Mouse (Mus musculus): ENCODE measurements at regions not wholly inside any gene's neighbourhood (a gene's known extent, or its start where the extent isn't known, plus 50 kb on each side); places are given as distances from the start of the nearest gene placed in this dataset.

DNA sequence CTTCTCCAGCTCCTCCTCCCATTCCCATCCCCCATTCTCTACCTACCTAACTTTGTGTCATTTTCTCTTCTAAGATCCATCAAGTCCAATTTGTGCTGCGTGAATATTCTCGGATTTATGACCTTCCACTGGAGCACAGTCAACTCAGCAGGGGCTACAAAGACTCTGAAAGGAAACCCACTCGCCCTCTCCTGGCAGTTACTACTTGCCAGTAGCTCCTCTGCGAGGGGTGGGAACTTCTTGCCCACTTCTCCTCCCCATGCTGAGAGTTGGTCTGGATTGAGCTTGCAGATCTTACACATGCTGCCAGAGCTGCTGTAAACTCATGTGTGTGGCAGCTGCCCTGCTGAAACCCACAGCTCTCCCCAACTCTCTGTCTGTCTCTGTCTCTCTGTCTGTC, 57.1 kb upstream of the Rad23b start:
- Histone ChIP-seq H3K27me3 (replicated peaks) (peaks cover 10% of the 10 kb centered on the region), H3K9me3 (no peaks in the 10 kb centered on the region), H3K4me3 (replicated peaks) (no peak overlapping the region), H3K4me1 (peaks cover 14% of the 10 kb centered on the region), H3K36me3 (replicated peaks; ENCODE audit: low read length) (no peaks in the 10 kb centered on the region)
- no peak for TF ChIP-seq FLI1 (IDR thresholded peaks at IDR 0.05; ENCODE audit: low read length)
- no peak for TF ChIP-seq GATA1 (IDR thresholded peaks at IDR 0.05; ENCODE audit: borderline replicate concordance, low read length)

DNA sequence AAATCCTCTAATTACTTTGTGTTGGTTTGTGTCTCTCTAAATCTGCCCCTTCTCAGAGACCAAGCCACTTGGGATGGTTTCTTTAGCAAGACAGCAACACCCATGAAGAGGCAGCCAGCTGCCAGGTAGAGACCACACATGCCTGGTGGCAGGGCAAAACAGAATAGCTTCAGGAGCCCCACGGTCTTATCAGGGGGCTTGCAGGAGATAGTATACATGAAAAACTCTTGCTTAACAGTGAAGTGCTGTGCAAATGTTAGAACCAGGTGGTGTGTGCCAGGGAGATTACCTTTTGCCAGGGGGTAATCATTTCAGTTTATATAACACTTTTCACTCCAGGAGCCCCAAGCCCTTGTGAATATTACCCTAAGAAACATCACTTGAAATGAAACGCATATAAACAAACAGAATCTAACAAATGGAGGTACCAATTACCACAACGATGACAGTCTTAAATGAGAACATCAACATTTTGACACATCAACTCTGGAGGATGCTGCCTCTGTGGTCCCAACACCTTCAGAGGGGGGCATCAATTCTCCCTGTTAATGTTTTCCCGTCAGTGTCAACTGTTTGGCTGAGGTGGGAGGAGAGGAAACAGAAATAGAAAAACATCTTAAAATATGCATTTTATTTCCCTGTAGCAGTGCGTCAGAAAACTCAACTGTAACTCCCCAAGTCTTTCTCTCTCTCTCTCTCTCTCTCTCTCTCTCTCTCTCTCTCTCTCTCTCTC, 56.3 kb upstream of the Rad23b start:
- TF ChIP-seq FLI1 (IDR thresholded peaks at IDR 0.05; ENCODE audit: low read length), result no peak
- no peak for TF ChIP-seq GATA1 (IDR thresholded peaks at IDR 0.05; ENCODE audit: borderline replicate concordance, low read length)
- Histone ChIP-seq H3K4me1 (peaks cover 11% of the 10 kb centered on the region), H3K9me3 (no peaks in the 10 kb centered on the region), H3K27me3 (replicated peaks) (peaks cover 10% of the 10 kb centered on the region), H3K36me3 (replicated peaks; ENCODE audit: low read length) (no peaks in the 10 kb centered on the region), H3K4me3 (replicated peaks) (no peak overlapping the region)

DNA sequence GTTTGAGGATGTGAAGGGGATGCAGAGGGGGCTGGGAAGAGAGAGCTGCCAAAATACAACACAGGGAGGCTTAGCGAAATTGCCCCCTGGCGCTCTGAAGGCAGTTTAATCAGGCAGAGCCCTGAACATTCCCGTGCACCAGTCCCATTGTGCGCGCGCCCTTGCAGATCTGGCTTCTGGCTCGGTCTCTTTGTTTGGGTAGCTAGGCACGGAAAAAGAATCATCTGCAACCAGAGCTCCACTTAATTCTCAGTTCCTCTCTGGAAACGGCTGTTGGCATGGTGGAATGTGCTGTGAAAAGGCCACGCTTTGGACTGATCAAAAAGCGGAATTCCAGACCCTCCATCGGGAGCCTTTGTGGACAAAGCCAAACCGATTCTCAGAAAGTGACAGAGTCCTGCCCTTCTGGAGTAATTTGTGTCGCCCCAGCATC, 55.6 kb upstream of the Rad23b start:
- Histone ChIP-seq H3K36me3 (replicated peaks; ENCODE audit: low read length) (no peaks in the 10 kb centered on the region), H3K4me3 (replicated peaks) (peak overlapping the region; percentile 10), H3K9me3 (no peaks in the 10 kb centered on the region), H3K4me1 (peaks cover 8% of the 10 kb centered on the region; the same call in 1 of the 2 replicates), H3K27me3 (replicated peaks) (peaks cover 10% of the 10 kb centered on the region)
- no peak for TF ChIP-seq GATA1 (IDR thresholded peaks at IDR 0.05; ENCODE audit: borderline replicate concordance, low read length)
- TF ChIP-seq FLI1 (IDR thresholded peaks at IDR 0.05; ENCODE audit: low read length), result no peak

DNA sequence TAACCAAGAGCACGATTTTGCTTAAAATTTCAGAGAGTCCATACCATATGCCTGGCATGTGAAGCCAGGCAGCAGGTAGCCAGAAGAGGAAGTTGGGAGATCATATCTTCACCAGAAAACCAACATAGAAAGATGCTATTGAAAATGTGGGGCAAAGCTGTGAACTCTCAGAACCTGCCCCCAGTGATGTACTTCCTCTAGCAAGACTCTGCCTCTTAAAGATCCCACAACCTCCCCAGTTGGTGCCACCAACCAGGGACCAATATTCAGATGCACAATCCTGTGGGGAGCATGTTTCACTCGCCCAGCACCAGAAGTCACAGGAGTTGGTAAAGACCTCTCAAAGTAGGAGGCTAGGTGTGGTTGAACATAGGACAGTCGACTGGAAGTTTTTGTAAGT, 52.0 kb upstream of the Rad23b start:
- H3K27me3 ChIP-seq (replicated peaks), result peaks cover 8% of the 10 kb centered on the region
- H3K4me1 ChIP-seq, result peaks cover 4% of the 10 kb centered on the region; the same call in 1 of the 2 replicates
- TF ChIP-seq FLI1 (IDR thresholded peaks at IDR 0.05; ENCODE audit: low read length) (no peak), GATA1 (IDR thresholded peaks at IDR 0.05; ENCODE audit: borderline replicate concordance, low read length) (no peak)
- no peaks in the 10 kb centered on the region for H3K9me3 ChIP-seq
- no peak overlapping the region for H3K4me3 ChIP-seq (replicated peaks)
- H3K36me3 ChIP-seq (replicated peaks; ENCODE audit: low read length), result no peaks in the 10 kb centered on the region

Measured in megakaryocyte, embryonic 14.5 days (primary cell).